Mouse (Mus musculus): ENCODE results near the gene Mapk1ip1l.

GRCm38 (mm10) chr14:47331920-47332319 is 33.9 kb downstream of the Mapk1ip1l start:
- TF ChIP-seq CTCF (IDR thresholded peaks at IDR 0.05; ENCODE audit: extremely low read depth, insufficient read depth, low read length) = no peak
- TF ChIP-seq POLR2A (IDR thresholded peaks at IDR 0.05; ENCODE audit: extremely low read depth, insufficient read depth, low read length) = no peak

Data from cortical plate, adult 2 months (tissue).